Comparison of ENCODE assay signal across 23 mouse cellular contexts in genomic region chr7:112172669-112173068, GRCm38 (mm10). TPM values are rescaled to one million over a fixed set of nuclear protein-coding genes. Genes with fewer than 3 reads are reported as not detected.
A peak's percentile ranks its signal among the peaks of the same experiment; 100 is the strongest.
DNase-seq lines count a peak whose midpoint lies in the region; ATAC-seq and TF ChIP-seq lines count a peak whose summit lies in the region.
"Had no signal": no experiment of that assay in that cellular context is flagged by ENCODE, and none has a peak within 500 bp of the region (broad histone marks: within the 10 kb centered on the region; RNA-seq: fewer than 3 reads in every experiment).

No protein-coding gene starts in this region.

- intact Hi-C loops in left cerebral cortex, postnatal 10 days (cut with DNase I): no loop called here

- no peaks in the 10 kb centered on the region for H3K27me3 ChIP-seq in forebrain, postnatal 0 days (ENCODE audit: insufficient read depth, low read length)
- H3K27me3 ChIP-seq in forebrain, embryonic 11.5 days (ENCODE audit: control insufficient read depth, insufficient read depth, low read length): no peaks in the 10 kb centered on the region
- H3K27me3 ChIP-seq: forebrain, embryonic 13.5 days; heart, embryonic 12.5 days; hindbrain, embryonic 13.5 days; limb, embryonic 15.5 days; liver, embryonic 15.5 days had no signal

- DNase-seq in forebrain, postnatal 0 days: peak; percentile 50
- DNase-seq in forebrain, embryonic 11.5 days (ENCODE audit: low spot score): no peak
- peak; percentile 65 for DNase-seq in left cerebral cortex, adult 11 months (ENCODE audit: low spot score)
- DNase-seq in left cerebral cortex, postnatal 10 days (ENCODE audit: extremely low spot score in 1 of 2, low spot score in 2 of 2): no peak
- peak; percentile 57 to 77 for DNase-seq in frontal cortex, postnatal 36 days (ENCODE audit: low spot score in 2 of 2)
- peak; percentile 56 to 81 for DNase-seq in right cerebral cortex, postnatal 36 days (ENCODE audit: low spot score in 2 of 2)
- no peak for DNase-seq in embryo, embryonic 10 days (ENCODE audit: low spot score)
- DNase-seq: adrenal gland, postnatal 14 days; cerebellum, adult 11-12 months; kidney, adult 8-10 months; kidney, postnatal 14 days; thymus, postnatal 36 days had no signal

- no peak overlapping the region; the same call in 1 of the 2 replicates for H3K27ac ChIP-seq in forebrain, postnatal 0 days (ENCODE audit: low read depth, low read length)
- no peak overlapping the region for H3K27ac ChIP-seq in forebrain, embryonic 11.5 days (ENCODE audit: low read depth, low read length)
- H3K27ac ChIP-seq: embryonic facial prominence, embryonic 10.5 days; forebrain, embryonic 13.5 days; hindbrain, embryonic 13.5 days; limb, embryonic 15.5 days; liver, embryonic 15.5 days; macrophage had no signal

- H3K4me3 ChIP-seq in forebrain, postnatal 0 days (ENCODE audit: low read depth, low read length): no peak overlapping the region
- no peak overlapping the region for H3K4me3 ChIP-seq in forebrain, embryonic 11.5 days (ENCODE audit: low read depth, low read length)
- H3K4me3 ChIP-seq: embryonic facial prominence, embryonic 10.5 days; forebrain, embryonic 13.5 days; heart, embryonic 12.5 days; hindbrain, embryonic 13.5 days; limb, embryonic 15.5 days; liver, embryonic 15.5 days; myocyte had no signal

- WGBS in forebrain, postnatal 0 days: 46% methylated on average over 4 of the region's 4 CpGs
- WGBS in forebrain, embryonic 11.5 days: 75% methylated on average over 4 of the region's 4 CpGs

- H3K9ac ChIP-seq in forebrain, postnatal 0 days: no peak overlapping the region
- H3K9ac ChIP-seq in forebrain, embryonic 11.5 days (ENCODE audit: low read length): no peak overlapping the region
- H3K9ac ChIP-seq: forebrain, embryonic 13.5 days; heart, embryonic 12.5 days; hindbrain, embryonic 13.5 days; limb, embryonic 15.5 days; liver, embryonic 15.5 days had no signal

- peak; percentile 70 for ATAC-seq in forebrain, postnatal 0 days
- no peak for ATAC-seq in forebrain, embryonic 11.5 days (replicated peaks; ENCODE audit: low FRiP score)
- ATAC-seq: forebrain, embryonic 13.5 days had no signal

- no peak overlapping the region for H3K4me2 ChIP-seq in forebrain, postnatal 0 days (ENCODE audit: low read depth)
- H3K4me2 ChIP-seq in forebrain, embryonic 11.5 days (ENCODE audit: low read depth, low read length, severe bottlenecking): no peak overlapping the region
- H3K4me2 ChIP-seq: forebrain, embryonic 13.5 days; heart, embryonic 12.5 days; hindbrain, embryonic 13.5 days; limb, embryonic 15.5 days; liver, embryonic 15.5 days; midbrain, embryonic 11.5 days had no signal

- H3K4me1 ChIP-seq in forebrain, postnatal 0 days (ENCODE audit: insufficient read depth): no peaks in the 10 kb centered on the region
- no peaks in the 10 kb centered on the region; the same call in 1 of the 2 replicates for H3K4me1 ChIP-seq in forebrain, embryonic 11.5 days (replicated peaks; ENCODE audit: control insufficient read depth, insufficient read depth, low read length)

- TF ChIP-seq CTCF in forebrain, postnatal 0 days (IDR thresholded peaks at IDR 0.05; ENCODE audit: low read depth): no peak

- H3K36me3 ChIP-seq in forebrain, postnatal 0 days (ENCODE audit: insufficient read depth): no peaks in the 10 kb centered on the region
- H3K36me3 ChIP-seq in forebrain, embryonic 11.5 days (ENCODE audit: control insufficient read depth, insufficient read depth, low read length): no peaks in the 10 kb centered on the region
- H3K36me3 ChIP-seq: embryonic facial prominence, embryonic 10.5 days; G1E; heart, embryonic 12.5 days; hindbrain, embryonic 13.5 days; limb, embryonic 15.5 days; liver, embryonic 15.5 days had no signal

- no peaks in the 10 kb centered on the region for H3K9me3 ChIP-seq in forebrain, postnatal 0 days (ENCODE audit: low read length)
- H3K9me3 ChIP-seq in forebrain, embryonic 11.5 days (ENCODE audit: control insufficient read depth, low read length): no peaks in the 10 kb centered on the region
- H3K9me3 ChIP-seq: embryonic facial prominence, embryonic 10.5 days; forebrain, embryonic 13.5 days; G1E; heart, embryonic 12.5 days; hindbrain, embryonic 13.5 days; limb, embryonic 15.5 days; liver, embryonic 15.5 days had no signal

RNA-seq across cellular contexts. Expression of gene Dkk3, which starts 13.8 kb away (rescaled TPM):
- 50.8 and 53.8 TPM in 2 replicates for total RNA-seq in forebrain, postnatal 0 days (2014; rRNA removed)
- polyA plus RNA-seq in forebrain, postnatal 0 days (2015; fragmentation: Nextera tagmentation; extraction: Ambion mirVana): 48.1 and 49.9 TPM in 2 replicates
- 15.0 and 18.7 TPM in 2 replicates for polyA plus RNA-seq in forebrain, embryonic 11.5 days (2014; fragmentation: Nextera tagmentation; extraction: Ambion mirVana)
- 10 to 100 TPM; 72.5 to 93.3 TPM for total RNA-seq in left cerebral cortex, postnatal 10 days (2021)
- total RNA-seq: granulocyte monocyte progenitor cell, adult 5-6 weeks had no signal
- polyA plus RNA-seq: G1E, macrophage had no signal

RNA-seq across cellular contexts. Expression of gene Mical2, which starts 53.0 kb away (rescaled TPM):
- 28.6 and 29.0 TPM in 2 replicates for total RNA-seq in forebrain, postnatal 0 days (2014; rRNA removed)
- 16.3 and 18.3 TPM in 2 replicates for polyA plus RNA-seq in forebrain, postnatal 0 days (2015; fragmentation: Nextera tagmentation; extraction: Ambion mirVana)
- polyA plus RNA-seq in forebrain, embryonic 11.5 days (2014; fragmentation: Nextera tagmentation; extraction: Ambion mirVana): 1.9 and 2.1 TPM in 2 replicates
- 100 to 1,000 TPM; 300 to 329 TPM for total RNA-seq in left cerebral cortex, postnatal 10 days (2021)
- polyA plus RNA-seq: G1E had no signal

Comparison
In these comparisons a context has a peak if more than half of its experiments do, and no peak if none do; other contexts are left out.
1. DNase-seq: peak in forebrain, postnatal 0 days (single experiment), left cerebral cortex, adult 11 months (single experiment), frontal cortex, postnatal 36 days (2 of 2) and right cerebral cortex, postnatal 36 days (2 of 2); none in forebrain, embryonic 11.5 days (single experiment), left cerebral cortex, postnatal 10 days (0 of 2) and embryo, embryonic 10 days (single experiment).
2. RNA of gene Mical2, which starts 53.0 kb away (total RNA-seq): 300 to 329 TPM in left cerebral cortex, postnatal 10 days; 28.6 to 29.0 TPM in forebrain, postnatal 0 days; every median in the first group is over 10 times any median in the second.